Mouse (Mus musculus): ENCODE results near the gene Mia2.
"Not testable (repeated sequence)": the region's sequence is repeated elsewhere in the genome, so short reads cannot be mapped to it uniquely, and the experiment has no call there.

The Mia2 gene

DNA sequence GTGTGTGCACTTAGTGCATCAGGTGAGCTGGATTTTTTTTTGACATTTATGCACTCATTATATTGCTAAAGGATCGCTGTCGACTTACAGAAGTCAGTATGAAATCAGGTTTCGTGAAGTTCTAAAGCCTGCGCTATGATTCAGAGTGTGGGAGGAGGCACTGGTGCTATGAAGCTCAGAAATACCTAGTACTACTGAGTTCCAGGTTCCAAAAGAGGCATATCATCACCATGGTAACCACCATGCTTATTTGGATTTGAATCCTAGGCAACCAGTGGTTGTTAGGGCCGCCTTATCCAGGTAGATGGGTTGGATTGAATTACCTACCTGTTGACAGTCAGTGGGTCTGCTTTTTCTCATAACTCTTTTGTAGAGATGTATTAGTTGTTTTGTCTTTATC is 132.8 kb downstream of the Mia2 start:
- no peak for DNase-seq (ENCODE audit: low read depth, low spot score)

DNA sequence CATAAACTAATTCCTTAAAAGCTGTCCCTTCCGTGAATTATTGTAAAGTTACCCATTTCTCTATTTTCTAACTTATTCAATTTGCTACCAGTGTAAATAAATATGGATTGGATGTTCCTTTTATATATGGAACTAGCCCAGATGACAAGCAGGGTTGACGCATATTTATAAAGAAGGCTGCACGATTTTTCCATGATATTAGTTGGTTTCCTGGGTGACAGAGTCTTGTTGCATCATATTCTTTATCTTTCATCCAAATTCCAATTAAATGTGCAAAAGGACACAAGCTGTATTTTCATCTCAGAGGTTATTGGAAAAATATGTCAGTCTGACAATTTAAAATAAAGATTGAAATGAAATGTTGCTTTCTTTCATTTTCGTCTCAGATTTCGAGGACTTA is 142.8 kb downstream of the Mia2 start:
- no peak for DNase-seq (ENCODE audit: low read depth, low spot score)

DNA sequence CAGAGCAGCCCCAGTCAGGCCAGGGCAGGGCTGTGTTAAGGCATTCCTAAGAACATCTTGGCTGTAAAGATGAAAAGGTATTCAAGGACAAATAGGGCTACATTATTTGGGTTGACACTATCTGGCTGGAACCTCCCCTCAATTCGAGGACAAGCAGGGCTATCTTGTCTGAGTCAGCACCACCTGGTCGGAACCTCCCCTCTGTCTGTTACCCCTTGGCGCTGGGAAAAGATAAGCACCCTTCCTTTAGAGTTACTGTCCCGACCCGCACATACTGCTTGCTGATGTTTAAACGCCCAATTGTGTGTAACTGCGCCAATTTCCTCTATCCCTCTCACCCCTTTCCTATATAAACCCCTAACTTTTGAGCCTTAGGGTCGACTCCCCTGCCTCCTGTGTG is 145.4 kb downstream of the Mia2 start:
- not testable (repeated sequence) for DNase-seq (ENCODE audit: low read depth, low spot score)

Data from A20 (cell line).